Comparison of ENCODE assay signal across 35 mouse cellular contexts in genomic region chr16:18672027-18672426, GRCm38 (mm10). TPM values are rescaled to one million over a fixed set of nuclear protein-coding genes. Genes with fewer than 3 reads are reported as not detected.
"Had no signal": no experiment of that assay in that cellular context is flagged by ENCODE, and none has a peak within 500 bp of the region (broad histone marks: within the 10 kb centered on the region; RNA-seq: fewer than 3 reads in every experiment).

No protein-coding gene starts in this region.

- H3K4me3 ChIP-seq: heart, embryonic 12.5 days; heart, embryonic 13.5 days; heart, embryonic 15.5 days; hindbrain, embryonic 10.5 days; hindbrain, embryonic 12.5 days; hindbrain, embryonic 13.5 days; hindbrain, embryonic 15.5 days; intestine, embryonic 15.5 days; kidney, embryonic 15.5 days; layer of hippocampus, adult 2 months; left cerebral cortex, adult 2 months had no signal

- DNase-seq: heart, postnatal 10 days; heart, postnatal 14 days; heart, postnatal 36 days; heart, postnatal 4 days; kidney, adult 11 months; kidney, adult 18-20 months; kidney, adult 2 months; kidney, adult 8-10 months; kidney, adult 9 months; kidney, postnatal 10 days; kidney, postnatal 14 days; kidney, postnatal 25 days; kidney, postnatal 36 days; kidney, postnatal 4 days; layer of hippocampus, adult 9-11 months; layer of hippocampus, postnatal 36 days had no signal

- ATAC-seq: hindbrain, embryonic 16.5 days; hindbrain, postnatal 0 days; inflammation-experienced regulatory T-cells, adult 6 months; intestine, embryonic 15.5 days; intestine, embryonic 16.5 days; intestine, postnatal 0 days had no signal

- H3K27me3 ChIP-seq: hindbrain, embryonic 12.5 days; hindbrain, embryonic 13.5 days; hindbrain, embryonic 15.5 days; intestine, embryonic 15.5 days had no signal

- H3K36me3 ChIP-seq: heart, embryonic 12.5 days; heart, embryonic 13.5 days; heart, embryonic 15.5 days; hindbrain, embryonic 10.5 days; hindbrain, embryonic 12.5 days; hindbrain, embryonic 13.5 days; hindbrain, embryonic 15.5 days; intestine, embryonic 15.5 days; kidney, embryonic 15.5 days had no signal

- H3K4me1 ChIP-seq: heart, embryonic 12.5 days; heart, embryonic 13.5 days; heart, embryonic 15.5 days; hindbrain, embryonic 10.5 days; hindbrain, embryonic 12.5 days; hindbrain, embryonic 13.5 days; hindbrain, embryonic 15.5 days; intestine, embryonic 15.5 days; kidney, embryonic 15.5 days had no signal

- H3K27ac ChIP-seq: heart, embryonic 13.5 days; heart, embryonic 15.5 days; hindbrain, embryonic 10.5 days; hindbrain, embryonic 12.5 days; hindbrain, embryonic 13.5 days; hindbrain, embryonic 14.5 days; hindbrain, embryonic 15.5 days; hindbrain, postnatal 0 days; intestine, embryonic 15.5 days; kidney, embryonic 15.5 days; kidney, postnatal 0 days; layer of hippocampus, adult 2 months; left cerebral cortex, adult 2 months had no signal

- H3K9ac ChIP-seq: heart, embryonic 12.5 days; heart, embryonic 13.5 days; heart, embryonic 15.5 days; hindbrain, embryonic 12.5 days; hindbrain, embryonic 13.5 days; hindbrain, embryonic 14.5 days; hindbrain, embryonic 15.5 days; intestine, embryonic 15.5 days; kidney, embryonic 15.5 days had no signal

- H3K4me2 ChIP-seq: heart, embryonic 12.5 days; heart, embryonic 13.5 days; heart, embryonic 15.5 days; hindbrain, embryonic 12.5 days; hindbrain, embryonic 13.5 days; hindbrain, embryonic 14.5 days; hindbrain, embryonic 15.5 days; intestine, embryonic 15.5 days; kidney, embryonic 15.5 days had no signal

- H3K9me3 ChIP-seq: heart, embryonic 12.5 days; heart, embryonic 13.5 days; heart, embryonic 15.5 days; hindbrain, embryonic 10.5 days; hindbrain, embryonic 12.5 days; hindbrain, embryonic 13.5 days; hindbrain, embryonic 15.5 days; intestine, embryonic 15.5 days; kidney, embryonic 15.5 days had no signal

RNA-seq across cellular contexts. Expression of gene Gm49601, which starts 45.8 kb away (rescaled TPM):
- total RNA-seq: hematopoietic stem cell, adult 5-6 weeks had no signal
- polyA plus RNA-seq: inflammation-experienced regulatory T-cells, adult 6 months had no signal

RNA-seq across cellular contexts. Expression of gene Gp1bb, which starts 49.8 kb away (rescaled TPM):
- polyA plus RNA-seq: inflammation-experienced regulatory T-cells, adult 6 months had no signal
